Mouse (Mus musculus) hindbrain, embryonic 10.5 days (tissue): ENCODE measurements around the gene Zfp965. TPM values are rescaled to one million over a fixed set of nuclear protein-coding genes. Genes with fewer than 3 reads are reported as not detected.
"Not testable (repeated sequence)": the region's sequence is repeated elsewhere in the genome, so short reads cannot be mapped to it uniquely, and the experiment has no call there.

Experiments
- DNase-seq: peaks from one replicate; pipeline ENCODE4 v3.0.0-alpha.2; 2017; ENCODE audit warnings: low spot score
- H3K27ac ChIP-seq: fragments of 300-500 bp; sonication (generic); 2 replicates; pipeline ENCODE4 v1.5.1; 2016; ENCODE audit warnings: mild to moderate bottlenecking, moderate library complexity
- H3K27me3 ChIP-seq: fragments of 300-500 bp; sonication (generic); 2 replicates; pipeline ENCODE4 v1.6.1; 2016; ENCODE audit warnings: mild to moderate bottlenecking; ENCODE audit not compliant: poor library complexity, insufficient read depth, severe bottlenecking
- H3K36me3 ChIP-seq: fragments of 300-500 bp; sonication (generic); 2 replicates; pipeline ENCODE4 v1.6.1; 2016; ENCODE audit warnings: mild to moderate bottlenecking, moderate library complexity
- H3K4me1 ChIP-seq: fragments of 300-500 bp; sonication (generic); replicated peaks from 2 replicates; pipeline ENCODE4 v1.6.1; 2016; ENCODE audit warnings: mild to moderate bottlenecking
- H3K4me3 ChIP-seq: fragments of 300-500 bp; sonication (generic); 2 replicates; pipeline ENCODE4 v1.5.1; 2016; ENCODE audit warnings: mild to moderate bottlenecking, moderate library complexity
- H3K9me3 ChIP-seq: fragments of 300-500 bp; sonication (generic); 2 replicates; pipeline ENCODE4 v1.6.1; 2016; ENCODE audit warnings: mild to moderate bottlenecking, moderate library complexity
- WGBS: fragments of 180-500 bp; shearing (Covaris S2); methylation state at CpG from one replicate; pipeline ENCODE4 v1.1.7; 2016; 5-methylcytosine and 5-hydroxymethylcytosine counted together
- polyA plus RNA-seq: library from polyadenylated mRNA; unstranded; fragments of >200 nt; fragmentation: Nextera tagmentation; extraction: Ambion mirVana; gene quantifications from 2 replicates; pipeline ENCODE4 v1.2.1, GENCODE M21; 2016

Gene Zfp965
- 4.6 and 6.5 TPM in 2 replicates for polyA plus RNA-seq

DNA sequence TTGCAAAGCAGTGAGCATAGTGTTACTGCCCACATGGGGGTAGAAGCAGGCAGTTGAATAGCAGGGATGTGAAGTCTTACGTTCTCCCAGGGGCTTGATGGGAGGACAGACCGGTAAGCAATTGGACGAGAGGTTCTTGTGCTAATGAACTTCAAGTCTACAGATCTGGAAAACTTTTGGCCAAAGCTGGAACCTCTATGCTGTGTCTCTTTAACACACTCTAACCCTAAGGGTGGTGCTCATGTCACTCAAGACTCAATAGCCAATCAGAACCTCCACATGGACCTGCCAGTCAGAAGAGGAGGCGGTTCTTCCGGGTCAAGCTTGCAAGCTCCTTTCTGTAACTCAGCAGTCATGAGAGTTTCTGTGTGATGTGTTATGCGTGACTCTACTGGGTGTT lies at the start of gene Zfp965:
Zfp965 (plus strand) TSS at position 301 of the 400 bp plus-strand sequence.
- H3K4me3 ChIP-seq, H3K27ac ChIP-seq, H3K27me3 ChIP-seq, H3K36me3 ChIP-seq, H3K9me3 ChIP-seq, H3K4me1 ChIP-seq, DNase-seq: not testable (repeated sequence)
- no CpG with 5 or more reads among the region's 6 CpGs for WGBS

DNA sequence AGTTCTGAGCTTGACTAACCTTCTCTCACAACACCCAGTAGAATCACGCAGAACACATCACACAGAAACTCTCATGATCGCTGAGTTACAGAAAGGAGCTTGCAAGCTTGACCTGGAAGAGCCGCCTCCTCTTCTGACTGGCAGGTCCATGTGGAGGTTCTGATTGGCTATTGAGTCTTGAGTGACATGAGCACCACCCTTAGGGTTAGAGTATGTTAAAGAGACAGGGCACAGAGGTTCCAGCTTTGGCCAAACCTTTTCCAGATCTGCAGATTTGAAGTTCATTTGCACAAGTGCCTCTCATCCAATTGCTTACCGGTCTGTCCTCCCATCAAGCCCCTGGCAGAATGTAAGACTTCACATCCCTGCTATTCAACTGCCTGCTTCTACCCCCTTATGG lies 34.1 kb upstream of the Zfp965 start, which contains the start of gene Gm4724:
Gm4724 (minus strand) TSS at position 101 of the 400 bp plus-strand sequence.
- H3K36me3 ChIP-seq, H3K9me3 ChIP-seq, H3K4me1 ChIP-seq, DNase-seq, H3K27ac ChIP-seq, H3K27me3 ChIP-seq, H3K4me3 ChIP-seq: not testable (repeated sequence)
- WGBS, result no CpG with 5 or more reads among the region's 4 CpGs

Other genes starting within 250 kb of the Zfp965 start
- 0.73 and 5.6 TPM in 2 replicates for gene Gm14440, start 194.9 kb upstream of the Zfp965 start, polyA plus RNA-seq
- 9.6 and 18.8 TPM in 2 replicates for gene Gm4631, start 131.8 kb upstream of the Zfp965 start, polyA plus RNA-seq
- 4.1 and 6.7 TPM in 2 replicates for gene Zfp968, start 97.5 kb upstream of the Zfp965 start, polyA plus RNA-seq
- 16.6 and 29.0 TPM in 2 replicates for gene Gm4724, start 34.2 kb upstream of the Zfp965 start, polyA plus RNA-seq
- not detected in 2 replicates for gene Gm11007, start 174.0 kb downstream of the Zfp965 start, polyA plus RNA-seq
- gene Zfp969, start 233.7 kb downstream of the Zfp965 start, polyA plus RNA-seq, result 12.9 and 15.8 TPM in 2 replicates